Mouse (Mus musculus): ENCODE data around the gene Prkag2. TPM values are rescaled to one million over a fixed set of nuclear protein-coding genes. Genes with fewer than 3 reads are reported as not detected.

Prkag2 gene
- polyA plus RNA-seq, 2 experiments: 3.1 to 4.0 TPM

DNA sequence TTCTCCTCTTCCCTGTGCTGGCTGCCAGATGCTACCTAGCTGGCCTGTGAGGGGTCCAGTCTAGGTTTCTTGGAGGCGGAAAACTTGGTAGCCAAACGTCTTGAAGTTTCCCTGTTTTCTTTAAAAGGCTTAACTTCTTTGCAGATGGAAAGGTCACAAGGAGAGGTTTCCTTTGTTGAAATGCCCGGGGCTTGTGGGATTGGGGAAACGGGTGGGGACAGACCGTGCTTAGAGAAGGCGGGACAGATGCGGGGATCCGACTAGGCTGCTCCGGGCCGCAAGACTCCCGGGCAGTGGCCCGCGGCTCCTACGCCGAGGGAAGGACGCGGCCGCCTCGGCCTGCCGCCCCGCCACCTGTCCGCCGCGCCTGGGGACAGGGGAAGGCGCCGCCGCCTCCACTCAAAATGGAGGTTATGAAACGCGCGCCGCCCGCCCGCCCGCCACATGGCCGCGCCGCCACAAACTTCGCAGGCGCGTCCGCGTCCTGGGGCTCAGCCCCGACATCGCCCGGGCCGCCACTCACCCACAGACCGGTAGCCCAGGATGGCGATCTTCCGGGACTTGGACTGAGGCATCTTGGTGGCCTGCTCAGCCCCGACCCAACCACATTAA lies 258.7 kb downstream of the Prkag2 start:
- H3K27ac ChIP-seq: peak overlapping the region; percentile 95
- H3K4me3 ChIP-seq (ENCODE audit: insufficient read depth in 1 of 2, low read depth in 2 of 2, low read length in 2 of 2): peak overlapping the region; percentile 82 to 89
- H3K9me3 ChIP-seq (ENCODE audit: control insufficient read depth, low read length): no peaks in the 10 kb centered on the region
- H3K4me2 ChIP-seq (ENCODE audit: low read depth): peak overlapping the region; percentile 100
- DNase-seq (ENCODE audit: low read depth in 3 of 3, low spot score in 3 of 3): peak in 2 of 3 experiments; percentile 31 to 34
- no peaks in the 10 kb centered on the region for H3K27me3 ChIP-seq (ENCODE audit: control insufficient read depth, insufficient read depth, low read length)
- H3K9ac ChIP-seq (replicated peaks): peak overlapping the region; percentile 92
- under 1% methylated on average over 50 of the region's 50 CpGs for WGBS (ENCODE audit: insufficient replicate concordance)
- no peaks in the 10 kb centered on the region for H3K36me3 ChIP-seq (replicated peaks; ENCODE audit: control insufficient read depth, insufficient read depth, low read depth)
- TF ChIP-seq EP300 (IDR thresholded peaks at IDR 0.05; ENCODE audit: low read depth) (no peak), CTCF (IDR thresholded peaks at IDR 0.05; ENCODE audit: low read depth) (no peak)
- ATAC-seq (ENCODE audit: insufficient read depth): peak; percentile 4
- H3K4me1 ChIP-seq (replicated peaks; ENCODE audit: control insufficient read depth in 2 of 2, insufficient read depth in 2 of 2, low read length in 1 of 2): peaks cover 27 to 30% of the 10 kb centered on the region in 2 experiments

DNA sequence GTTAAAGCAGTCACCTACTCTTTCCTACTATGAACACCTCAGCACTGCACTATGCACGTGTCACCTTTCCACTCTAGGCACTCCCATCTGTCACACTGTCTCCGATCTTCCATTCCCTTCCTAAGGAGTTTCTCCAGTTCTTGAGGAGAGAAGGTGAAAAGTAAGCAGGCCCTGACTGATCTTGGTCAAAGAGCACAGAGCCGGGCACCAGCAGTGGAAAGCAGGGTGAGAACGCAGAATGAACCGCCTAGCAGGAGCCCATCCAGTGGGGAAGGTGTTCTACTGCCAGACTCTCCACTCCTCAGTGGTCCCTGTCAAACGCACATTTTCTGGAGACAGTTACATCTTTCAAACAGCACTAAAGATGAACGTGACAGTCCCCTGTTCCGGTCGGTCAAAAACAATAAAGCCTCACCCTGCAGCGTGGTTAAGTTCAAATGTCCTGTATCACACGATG lies 259.4 kb downstream of the Prkag2 start:
- H3K9me3 ChIP-seq (ENCODE audit: control insufficient read depth, low read length): no peaks in the 10 kb centered on the region
- H3K9ac ChIP-seq (replicated peaks): peak overlapping the region; percentile 92
- no peaks in the 10 kb centered on the region for H3K27me3 ChIP-seq (ENCODE audit: control insufficient read depth, insufficient read depth, low read length)
- peaks cover 27 to 30% of the 10 kb centered on the region in 2 experiments for H3K4me1 ChIP-seq (replicated peaks; ENCODE audit: control insufficient read depth in 2 of 2, insufficient read depth in 2 of 2, low read length in 1 of 2)
- H3K4me3 ChIP-seq (ENCODE audit: insufficient read depth in 1 of 2, low read depth in 2 of 2, low read length in 2 of 2): peak overlapping the region; percentile 82 to 89
- peak overlapping the region; percentile 95 for H3K27ac ChIP-seq
- 8% methylated on average over 11 of the region's 11 CpGs for WGBS (ENCODE audit: insufficient replicate concordance)
- DNase-seq (ENCODE audit: low read depth in 3 of 3, low spot score in 3 of 3): no peak
- no peaks in the 10 kb centered on the region for H3K36me3 ChIP-seq (replicated peaks; ENCODE audit: control insufficient read depth, insufficient read depth, low read depth)
- no peak for ATAC-seq (ENCODE audit: insufficient read depth)
- no peak for TF ChIP-seq CTCF (IDR thresholded peaks at IDR 0.05; ENCODE audit: low read depth)
- no peak for TF ChIP-seq EP300 (IDR thresholded peaks at IDR 0.05; ENCODE audit: low read depth)
- peak overlapping the region; percentile 100 for H3K4me2 ChIP-seq (ENCODE audit: low read depth)

DNA sequence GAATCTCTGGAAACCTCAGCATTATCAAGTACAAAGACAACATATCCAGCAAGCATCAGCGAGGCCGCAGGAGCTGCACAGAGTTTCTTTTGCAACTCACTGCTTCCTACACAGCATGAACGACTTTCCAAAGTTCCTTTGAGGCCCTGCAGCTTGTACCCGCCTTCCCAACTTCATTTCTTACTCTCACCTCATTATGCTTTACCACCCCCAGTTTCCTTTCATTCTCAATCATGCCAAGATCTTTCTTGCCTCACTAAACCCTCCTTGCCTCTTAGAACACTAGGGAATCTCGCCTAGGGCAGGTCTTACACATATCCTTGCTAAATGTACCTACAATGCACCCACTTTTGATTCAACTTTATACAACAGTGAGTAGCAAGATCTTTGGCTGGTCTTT lies 266.0 kb downstream of the Prkag2 start:
- DNase-seq (ENCODE audit: low read depth in 3 of 3, low spot score in 3 of 3): no peak
- peaks cover 9% of the 10 kb centered on the region in 2 experiments for H3K4me1 ChIP-seq (replicated peaks; ENCODE audit: control insufficient read depth in 2 of 2, insufficient read depth in 2 of 2, low read length in 1 of 2)
- no peaks in the 10 kb centered on the region for H3K27me3 ChIP-seq (ENCODE audit: control insufficient read depth, insufficient read depth, low read length)
- H3K4me3 ChIP-seq (ENCODE audit: insufficient read depth in 1 of 2, low read depth in 2 of 2, low read length in 2 of 2): no peak overlapping the region
- 55% methylated on average over 5 of the region's 5 CpGs for WGBS (ENCODE audit: insufficient replicate concordance)
- no peaks in the 10 kb centered on the region for H3K36me3 ChIP-seq (replicated peaks; ENCODE audit: control insufficient read depth, insufficient read depth, low read depth)
- no peaks in the 10 kb centered on the region for H3K9me3 ChIP-seq (ENCODE audit: control insufficient read depth, low read length)
- H3K9ac ChIP-seq (replicated peaks): no peak overlapping the region
- no peak overlapping the region for H3K27ac ChIP-seq
- no peak overlapping the region for H3K4me2 ChIP-seq (ENCODE audit: low read depth)
- no peak for ATAC-seq (ENCODE audit: insufficient read depth)
- TF ChIP-seq EP300 (IDR thresholded peaks at IDR 0.05; ENCODE audit: low read depth) (no peak), CTCF (IDR thresholded peaks at IDR 0.05; ENCODE audit: low read depth) (no peak)

DNA sequence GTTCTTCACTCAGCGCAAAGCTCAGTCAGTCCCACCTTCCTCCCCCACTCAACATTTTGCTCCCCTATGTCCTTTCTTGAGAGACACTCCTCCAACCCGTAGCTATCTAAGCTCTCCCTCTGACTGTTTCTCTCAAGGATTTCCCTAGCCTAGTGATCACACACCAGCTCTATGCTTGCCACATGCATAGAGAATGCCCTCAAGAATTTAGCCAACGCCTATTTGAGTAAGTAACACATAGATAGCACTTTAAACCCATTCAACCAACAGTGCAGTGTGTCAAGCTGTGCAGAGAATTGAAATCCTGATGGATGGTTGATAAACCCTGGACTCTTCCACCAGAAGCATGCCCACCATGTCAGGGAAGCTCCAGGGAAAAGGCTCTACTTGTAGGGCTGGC lies 268.5 kb downstream of the Prkag2 start:
- Histone ChIP-seq H3K4me2 (ENCODE audit: low read depth) (no peak overlapping the region), H3K4me3 (ENCODE audit: insufficient read depth in 1 of 2, low read depth in 2 of 2, low read length in 2 of 2) (no peak overlapping the region), H3K9ac (replicated peaks) (no peak overlapping the region), H3K4me1 (replicated peaks; ENCODE audit: control insufficient read depth in 2 of 2, insufficient read depth in 2 of 2, low read length in 1 of 2) (peaks cover 0 to 9% of the 10 kb centered on the region in 2 experiments; a peak in 3 of 4 replicates), H3K36me3 (replicated peaks; ENCODE audit: control insufficient read depth, insufficient read depth, low read depth) (no peaks in the 10 kb centered on the region), H3K9me3 (ENCODE audit: control insufficient read depth, low read length) (no peaks in the 10 kb centered on the region), H3K27ac (no peak overlapping the region), H3K27me3 (ENCODE audit: control insufficient read depth, insufficient read depth, low read length) (no peaks in the 10 kb centered on the region)
- WGBS (ENCODE audit: insufficient replicate concordance): 64% methylated on average over 3 of the region's 3 CpGs
- no peak for ATAC-seq (ENCODE audit: insufficient read depth)
- TF ChIP-seq EP300 (IDR thresholded peaks at IDR 0.05; ENCODE audit: low read depth): no peak
- no peak for TF ChIP-seq CTCF (IDR thresholded peaks at IDR 0.05; ENCODE audit: low read depth)
- no peak for DNase-seq (ENCODE audit: low read depth in 3 of 3, low spot score in 3 of 3)

DNA sequence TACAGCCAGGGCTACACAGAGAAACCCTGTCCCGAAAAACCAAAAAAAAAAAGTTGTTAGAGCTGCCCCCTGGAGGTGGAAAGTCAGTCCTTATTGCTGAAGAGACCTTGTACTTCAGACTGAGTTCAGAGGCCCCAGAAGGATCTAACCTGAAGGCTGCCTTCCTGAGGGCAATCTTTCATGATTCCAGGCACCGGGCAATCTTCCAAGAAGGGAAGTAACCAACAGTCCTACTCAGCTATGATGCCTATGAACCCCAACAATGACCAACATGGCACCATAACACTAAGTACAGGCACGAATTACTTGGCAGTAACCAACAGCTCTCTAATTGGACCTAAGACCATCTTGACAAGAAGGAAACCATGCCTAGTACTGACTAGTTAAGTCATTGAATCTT lies 272.0 kb downstream of the Prkag2 start:
- H3K4me1 ChIP-seq (replicated peaks; ENCODE audit: control insufficient read depth in 2 of 2, insufficient read depth in 2 of 2, low read length in 1 of 2): peaks cover 2 to 19% of the 10 kb centered on the region in 2 experiments
- DNase-seq (ENCODE audit: low read depth in 3 of 3, low spot score in 3 of 3) (no peak), ATAC-seq (ENCODE audit: insufficient read depth) (no peak)

More for the DNA sequence above, 272.0 kb downstream of the Prkag2 start:
- WGBS (ENCODE audit: insufficient replicate concordance): 71% methylated on average over 3 of the region's 3 CpGs
- no peak overlapping the region for H3K4me3 ChIP-seq (ENCODE audit: insufficient read depth in 1 of 2, low read depth in 2 of 2, low read length in 2 of 2)
- no peak overlapping the region for H3K27ac ChIP-seq
- H3K36me3 ChIP-seq (replicated peaks; ENCODE audit: control insufficient read depth, insufficient read depth, low read depth): no peaks in the 10 kb centered on the region
- no peak overlapping the region for H3K4me2 ChIP-seq (ENCODE audit: low read depth)
- H3K9me3 ChIP-seq (ENCODE audit: control insufficient read depth, low read length): no peaks in the 10 kb centered on the region
- TF ChIP-seq CTCF (IDR thresholded peaks at IDR 0.05; ENCODE audit: low read depth) (no peak), EP300 (IDR thresholded peaks at IDR 0.05; ENCODE audit: low read depth) (no peak)
- no peaks in the 10 kb centered on the region for H3K27me3 ChIP-seq (ENCODE audit: control insufficient read depth, insufficient read depth, low read length)
- H3K9ac ChIP-seq (replicated peaks): no peak overlapping the region
